Mouse (Mus musculus) embryonic fibroblast, embryonic 13.5 days (primary cell): Measurements from ENCODE around the gene Apba3. TPM values are rescaled to one million over a fixed set of nuclear protein-coding genes. Genes with fewer than 3 reads are reported as not detected.

ENCODE experiments used
- H3K27ac ChIP-seq: 2 replicates; pipeline ENCODE4 v1.5.1; 2012; ENCODE audit warnings: low read length, control low read depth, inconsistent platforms; ENCODE audit not compliant: insufficient read depth
- H3K4me1 ChIP-seq: 2 replicates; pipeline ENCODE4 v1.6.1; 2011; ENCODE audit warnings: low read length; ENCODE audit not compliant: control insufficient read depth, insufficient read depth
- H3K4me3 ChIP-seq: 2 replicates; pipeline ENCODE4 v1.5.1; 2011; ENCODE audit warnings: mild to moderate bottlenecking, control low read depth, low read length; ENCODE audit not compliant: insufficient read depth
- CTCF ChIP-seq: IDR thresholded peaks from 2 replicates; pipeline ENCODE4 v1.5.1; 2011; ENCODE audit warnings: mild to moderate bottlenecking, control low read depth, low read length, moderate library complexity, borderline replicate concordance; ENCODE audit not compliant: insufficient read depth
- POLR2A ChIP-seq: IDR thresholded peaks from 2 replicates; pipeline ENCODE4 v1.6.1; 2011; ENCODE audit warnings: low read depth, mild to moderate bottlenecking, control low read depth, low read length, moderate library complexity
- polyA plus RNA-seq: library from polyadenylated mRNA; stranded (reverse); fragments of >200 nt; gene quantifications from 2 replicates; pipeline ENCODE4 v1.2.4, GENCODE M21; 2011; ENCODE audit warnings: low read depth; ENCODE audit not compliant: missing spikeins, insufficient read length

Apba3 gene
- polyA plus RNA-seq, 1 experiment: 43.2 TPM

- H3K4me3 ChIP-seq: peak within 1 kb of the TSS; percentile 54
- H3K4me1 ChIP-seq: no peaks in the 10 kb centered on the region
- TF ChIP-seq POLR2A: peak; percentile 65
- no peak for TF ChIP-seq CTCF
- H3K27ac ChIP-seq: peak within 1 kb of the TSS; percentile 53
Measured at GRCm38 (mm10) chr10:81232580-81233225, 34.1 kb upstream of the Apba3 start, which contains the start of gene Zfr2. Gene Zfr2 (plus strand): TSS chr10:81233155.

GRCm38 (mm10) chr10:81233226-81233585 is 33.6 kb upstream of the Apba3 start:
- H3K27ac ChIP-seq: peak overlapping the region; percentile 53
- TF ChIP-seq POLR2A (no peak), CTCF (no peak)
- peak overlapping the region; percentile 54 for H3K4me3 ChIP-seq
- no peaks in the 10 kb centered on the region for H3K4me1 ChIP-seq

- H3K27ac ChIP-seq: peak overlapping the region; percentile 53; the same call in 1 of the 2 replicates
- no peaks in the 10 kb centered on the region for H3K4me1 ChIP-seq
- H3K4me3 ChIP-seq: no peak overlapping the region
- TF ChIP-seq POLR2A (no peak; the same call in 1 of the 2 replicates), CTCF (no peak)
Measured at GRCm38 (mm10) chr10:81234206-81234605, 32.6 kb upstream of the Apba3 start.

GRCm38 (mm10) chr10:81236471-81237268 is 30.1 kb upstream of the Apba3 start:
- no peak overlapping the region for H3K27ac ChIP-seq
- H3K4me1 ChIP-seq: no peaks in the 10 kb centered on the region
- TF ChIP-seq CTCF: no peak
- no peak for TF ChIP-seq POLR2A
- H3K4me3 ChIP-seq: no peak overlapping the region

- no peak overlapping the region for H3K27ac ChIP-seq
- TF ChIP-seq CTCF: no peak
- no peak for TF ChIP-seq POLR2A
- no peaks in the 10 kb centered on the region for H3K4me1 ChIP-seq
- H3K4me3 ChIP-seq: no peak overlapping the region
Measured at GRCm38 (mm10) chr10:81238618-81239017, 28.1 kb upstream of the Apba3 start.

GRCm38 (mm10) chr10:81240876-81241275 is 25.9 kb upstream of the Apba3 start:
- no peak for TF ChIP-seq POLR2A
- peak; percentile 49; the same call in 1 of the 2 replicates for TF ChIP-seq CTCF
- Histone ChIP-seq H3K27ac (no peak overlapping the region), H3K4me1 (no peaks in the 10 kb centered on the region), H3K4me3 (no peak overlapping the region)

- H3K4me1 ChIP-seq: no peaks in the 10 kb centered on the region
- TF ChIP-seq CTCF: no peak
- no peak for TF ChIP-seq POLR2A
- H3K27ac ChIP-seq: no peak overlapping the region
- no peak overlapping the region for H3K4me3 ChIP-seq
Measured at GRCm38 (mm10) chr10:81242021-81242420, 24.7 kb upstream of the Apba3 start.

- TF ChIP-seq POLR2A (no peak), CTCF (no peak)
- Histone ChIP-seq H3K4me3 (no peak overlapping the region), H3K27ac (no peak overlapping the region), H3K4me1 (no peaks in the 10 kb centered on the region)
Measured at GRCm38 (mm10) chr10:81244146-81244545, 22.6 kb upstream of the Apba3 start.

- H3K4me3 ChIP-seq: no peak overlapping the region
- H3K4me1 ChIP-seq: no peaks in the 10 kb centered on the region
- H3K27ac ChIP-seq: no peak overlapping the region
- TF ChIP-seq CTCF: peak; percentile 72; the same call in 1 of the 2 replicates
- no peak for TF ChIP-seq POLR2A
Measured at GRCm38 (mm10) chr10:81244595-81244994, 22.2 kb upstream of the Apba3 start.

- no peak overlapping the region for H3K27ac ChIP-seq
- H3K4me3 ChIP-seq: no peak overlapping the region
- no peaks in the 10 kb centered on the region for H3K4me1 ChIP-seq
- no peak for TF ChIP-seq POLR2A
- no peak for TF ChIP-seq CTCF
Measured at GRCm38 (mm10) chr10:81245166-81245565, 21.6 kb upstream of the Apba3 start.
